Mouse (Mus musculus): Measurements from ENCODE around the gene Hddc3.

The Hddc3 gene

DNA sequence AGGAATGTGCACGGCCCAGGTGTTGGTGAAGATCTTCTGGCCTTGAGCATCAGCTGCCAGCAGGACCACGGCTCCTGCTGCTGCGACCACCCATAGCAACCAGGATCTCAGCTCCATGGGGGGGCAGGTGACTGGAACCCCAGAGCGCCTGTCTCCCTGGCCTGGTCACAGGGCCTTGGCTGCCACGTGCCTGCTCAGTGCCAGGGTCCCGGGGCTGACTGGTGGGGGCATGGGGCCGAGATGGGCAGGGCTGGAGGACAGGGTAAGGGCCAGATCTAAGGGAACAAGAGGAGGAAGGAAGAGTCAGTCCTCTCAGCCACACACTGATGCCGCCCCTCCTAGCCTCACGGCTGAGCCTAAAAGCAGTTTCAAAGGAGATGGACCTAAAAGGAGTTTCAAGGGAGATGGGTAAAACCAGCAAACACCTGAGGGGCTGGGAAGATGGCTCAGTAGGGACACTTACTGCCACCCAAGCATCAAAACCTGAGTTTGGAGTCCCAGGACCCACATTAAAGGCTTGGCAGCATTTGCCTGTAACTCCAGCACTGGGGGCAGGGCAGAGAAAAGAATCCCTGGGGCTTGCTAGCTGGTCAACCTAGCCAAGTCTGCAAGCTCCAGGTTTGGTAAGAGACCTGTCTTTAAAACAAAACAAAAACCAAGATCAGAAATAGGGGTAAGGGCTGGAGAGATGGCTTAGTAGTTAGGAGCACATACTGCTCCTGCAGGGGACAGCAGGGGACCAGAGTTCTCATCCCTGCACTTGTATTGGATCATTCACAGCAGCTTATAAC lies 55.9 kb downstream of the Hddc3 start:
- no peak for DNase-seq (ENCODE audit: low read depth, low spot score)

DNA sequence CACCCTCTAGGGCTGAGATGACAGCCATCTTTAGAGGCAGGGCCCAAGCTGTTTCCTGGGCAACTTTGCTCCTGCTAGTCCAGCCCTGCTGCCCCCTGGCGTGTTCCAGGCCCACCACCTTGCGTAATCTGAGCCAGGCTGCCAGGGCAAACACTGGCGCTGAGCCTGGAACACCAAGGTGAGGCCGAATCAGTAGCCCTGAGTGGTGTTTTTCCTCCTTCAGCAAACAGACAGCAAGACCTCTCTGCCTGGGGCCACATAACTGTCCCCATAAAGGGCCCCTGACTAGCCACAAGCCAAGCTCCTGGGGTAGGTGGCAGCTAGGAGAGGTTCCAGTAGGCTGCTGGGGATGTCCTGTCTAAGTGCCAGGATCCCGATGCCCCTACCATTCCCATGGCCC lies 57.2 kb downstream of the Hddc3 start:
- no peak for DNase-seq (ENCODE audit: low read depth, low spot score)
